ENCODE assay signal across 8 mouse cellular contexts in the genomic region with DNA sequence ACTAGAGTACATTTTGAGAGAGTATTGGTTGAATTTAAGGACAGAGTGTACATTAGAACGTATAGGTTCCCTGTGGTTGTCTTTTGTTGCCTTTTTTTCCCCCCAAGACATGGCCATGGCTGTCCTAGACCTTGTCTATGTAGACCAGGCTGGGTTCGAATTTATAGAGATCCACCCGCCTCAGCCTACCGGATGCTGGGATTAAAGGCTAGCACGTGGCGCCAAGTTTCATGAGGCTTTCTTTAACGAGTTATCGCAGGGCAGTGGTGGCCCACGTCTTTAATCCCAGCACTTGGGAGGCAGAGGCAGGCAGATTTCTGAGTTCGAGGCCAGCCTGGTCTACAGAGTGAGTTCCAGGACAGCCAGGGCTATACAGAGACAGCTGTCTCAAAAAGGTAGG. TPM values are rescaled to one million over a fixed set of nuclear protein-coding genes. Genes with fewer than 3 reads are reported as not detected.
DNase-seq lines count a peak whose midpoint lies in the region; ATAC-seq lines count a peak whose summit lies in the region.

No protein-coding gene starts in this region.

- no peak overlapping the region for H3K27ac ChIP-seq in neural tube, embryonic 11.5 days (ENCODE audit: low read depth, low read length)
- peak overlapping the region; percentile 97 for H3K27ac ChIP-seq in liver, embryonic 13.5 days

- peak overlapping the region; percentile 88; the same call in 1 of the 2 replicates for H3K4me3 ChIP-seq in neural tube, embryonic 11.5 days (ENCODE audit: low read depth, low read length)
- H3K4me3 ChIP-seq in liver, embryonic 13.5 days (replicated peaks): peak overlapping the region; percentile 98

- 94% methylated on average over 10 of the region's 10 CpGs for WGBS in neural tube, embryonic 11.5 days
- 66% methylated on average over 10 of the region's 10 CpGs for WGBS in liver, embryonic 13.5 days (ENCODE audit: insufficient replicate concordance)

- H3K4me2 ChIP-seq in neural tube, embryonic 11.5 days (ENCODE audit: low read depth): peak overlapping the region; percentile 70
- H3K4me2 ChIP-seq in liver, embryonic 13.5 days: peak overlapping the region; percentile 92

- no peak for ATAC-seq in neural tube, embryonic 11.5 days (ENCODE audit: insufficient read depth, low FRiP score, low TSS enrichment)
- no peak for ATAC-seq in liver, embryonic 13.5 days (ENCODE audit: low read depth)

- H3K36me3 ChIP-seq in neural tube, embryonic 11.5 days (ENCODE audit: control insufficient read depth, insufficient read depth, low read length): no peaks in the 10 kb centered on the region
- peaks cover 8% of the 10 kb centered on the region; the same call in 1 of the 2 replicates for H3K36me3 ChIP-seq in liver, embryonic 13.5 days

- no peak overlapping the region for H3K9ac ChIP-seq in neural tube, embryonic 11.5 days (ENCODE audit: low read length)
- peak overlapping the region; percentile 100 for H3K9ac ChIP-seq in liver, embryonic 13.5 days

- no peaks in the 10 kb centered on the region for H3K27me3 ChIP-seq in neural tube, embryonic 11.5 days (ENCODE audit: control insufficient read depth, insufficient read depth, low read length)
- H3K27me3 ChIP-seq in liver, embryonic 13.5 days: 0 out of 2 replicates have a peak, but pooled peaks cover 4% of the 10 kb centered on the region

- DNase-seq in cerebellum, adult 11-12 months: peak; percentile 44
- DNase-seq in cerebellum, postnatal 4 days (ENCODE audit: low spot score in 2 of 2): no peak
- DNase-seq in neural tube, embryonic 11.5 days (ENCODE audit: low spot score): no peak
- no peak for DNase-seq in neural tube, embryonic 10.5 days (ENCODE audit: extremely low spot score, low spot score)
- no peak for DNase-seq in liver, embryonic 13.5 days
- DNase-seq in yolk sac, embryonic 10.5 days (ENCODE audit: low spot score): no peak
- DNase-seq in thymus, postnatal 36 days: no peak
- no peak for DNase-seq in layer of hippocampus, adult 9-11 months

- no peaks in the 10 kb centered on the region for H3K4me1 ChIP-seq in neural tube, embryonic 11.5 days (ENCODE audit: control insufficient read depth, insufficient read depth, low read length)
- H3K4me1 ChIP-seq in liver, embryonic 13.5 days (replicated peaks): peaks cover 66% of the 10 kb centered on the region

- no peaks in the 10 kb centered on the region for H3K9me3 ChIP-seq in neural tube, embryonic 11.5 days (ENCODE audit: control insufficient read depth, low read length)
- H3K9me3 ChIP-seq in liver, embryonic 13.5 days (replicated peaks): no peaks in the 10 kb centered on the region

RNA-seq across cellular contexts. Expression of a gene that starts 1.7 kb away (rescaled TPM):
- polyA plus RNA-seq in neural tube, embryonic 11.5 days (2014; fragmentation: Nextera tagmentation; extraction: Ambion mirVana): 15.1 TPM in 2 replicates
- 20.5 and 23.1 TPM in 2 replicates for polyA plus RNA-seq in liver, embryonic 13.5 days (2015; fragmentation: Nextera tagmentation; extraction: Ambion mirVana)
